Mouse (Mus musculus) intestine, embryonic 15.5 days (tissue): ENCODE data around the gene Bach2. TPM values are rescaled to one million over a fixed set of nuclear protein-coding genes. Genes with fewer than 3 reads are reported as not detected.

ENCODE experiments used
- ATAC-seq: fragments of 200-750 bp; cut with Nextera tagmentation; 2 replicates; pipeline ENCODE4 v1.8.0; 2017; ENCODE audit warnings: moderate TSS enrichment, moderate library complexity
- H3K27ac ChIP-seq: fragments of 300-500 bp; sonication (generic); 2 replicates; pipeline ENCODE4 v1.5.1; 2015; ENCODE audit warnings: mild to moderate bottlenecking, inconsistent platforms
- H3K27me3 ChIP-seq: fragments of 300-500 bp; sonication (generic); replicated peaks from 2 replicates; pipeline ENCODE4 v1.6.1; 2015; ENCODE audit warnings: inconsistent platforms
- H3K36me3 ChIP-seq: fragments of 300-500 bp; sonication (generic); 2 replicates; pipeline ENCODE4 v1.6.1; 2015; ENCODE audit warnings: inconsistent platforms
- H3K4me1 ChIP-seq: fragments of 300-500 bp; sonication (generic); replicated peaks from 2 replicates; pipeline ENCODE4 v1.6.1; 2015; ENCODE audit warnings: inconsistent platforms
- H3K4me2 ChIP-seq: fragments of 300-500 bp; sonication (generic); replicated peaks from 2 replicates; pipeline ENCODE4 v1.6.1; 2015; ENCODE audit warnings: mild to moderate bottlenecking, inconsistent platforms
- H3K4me3 ChIP-seq: fragments of 300-500 bp; sonication (generic); replicated peaks from 2 replicates; pipeline ENCODE4 v1.5.1; 2015; ENCODE audit warnings: inconsistent platforms
- H3K9ac ChIP-seq: fragments of 300-500 bp; sonication (generic); 2 replicates; pipeline ENCODE4 v1.6.1; 2015; ENCODE audit warnings: inconsistent platforms
- H3K9me3 ChIP-seq: fragments of 300-500 bp; sonication (generic); 2 replicates; pipeline ENCODE4 v1.6.1; 2016; ENCODE audit warnings: inconsistent platforms
- WGBS: fragments of 180-500 bp; shearing (Covaris S2); methylation state at CpG from one replicate; pipeline ENCODE4 v1.1.7; 2015; 5-methylcytosine and 5-hydroxymethylcytosine counted together
- polyA plus RNA-seq: library from polyadenylated mRNA; unstranded; fragments of >200 nt; fragmentation: Nextera tagmentation; extraction: Ambion mirVana; gene quantifications from 2 replicates; pipeline ENCODE4 v1.2.1, GENCODE M21; 2015

The Bach2 gene
- polyA plus RNA-seq, 1 experiment from 2014 or later = 4.7 TPM

- H3K9me3 ChIP-seq = no peaks in the 10 kb centered on the region
- H3K4me2 ChIP-seq = no peak overlapping the region
- no peak overlapping the region for H3K4me3 ChIP-seq
- H3K4me1 ChIP-seq = no peaks in the 10 kb centered on the region
- no peak overlapping the region for H3K27ac ChIP-seq
- no peak for ATAC-seq
- H3K9ac ChIP-seq = no peak overlapping the region
- H3K36me3 ChIP-seq = no peaks in the 10 kb centered on the region
- H3K27me3 ChIP-seq = no peaks in the 10 kb centered on the region
- WGBS = 92% methylated on average over 8 of the region's 8 CpGs
These were observed 183.0 kb downstream of the Bach2 start for GRCm38 (mm10) chr4:32421570-32421969.

- no peak overlapping the region for H3K27ac ChIP-seq
- H3K4me1 ChIP-seq = no peaks in the 10 kb centered on the region
- ATAC-seq = no peak
- no peak overlapping the region for H3K4me3 ChIP-seq
- H3K9me3 ChIP-seq = no peaks in the 10 kb centered on the region
- WGBS = 93% methylated on average over 4 of the region's 4 CpGs
- H3K9ac ChIP-seq = no peak overlapping the region
- H3K4me2 ChIP-seq = no peak overlapping the region
- no peaks in the 10 kb centered on the region for H3K36me3 ChIP-seq
- no peaks in the 10 kb centered on the region for H3K27me3 ChIP-seq
These were observed 183.8 kb downstream of the Bach2 start for GRCm38 (mm10) chr4:32422427-32422826.

DNA sequence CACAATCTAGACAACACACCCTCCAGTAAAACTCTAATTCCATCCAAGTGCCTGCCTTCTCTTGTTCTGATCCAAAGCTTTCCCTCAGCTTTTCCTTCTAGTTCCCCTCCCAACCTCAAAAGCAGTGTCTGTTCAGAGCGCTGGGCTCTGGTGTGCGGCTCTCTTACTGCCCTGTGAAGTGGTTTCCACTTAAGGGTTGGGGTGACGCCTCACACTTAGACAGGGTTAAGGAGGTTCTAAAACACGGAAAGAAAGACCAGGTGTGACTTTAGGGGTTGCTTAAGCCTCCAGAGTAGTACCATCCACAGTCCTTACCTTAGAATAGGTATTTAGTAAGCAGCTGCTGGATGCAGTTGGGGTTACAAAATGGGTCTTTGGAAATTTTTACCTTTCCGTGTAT, 185.1 kb downstream of the Bach2 start:
- H3K4me3 ChIP-seq = no peak overlapping the region
- H3K36me3 ChIP-seq = no peaks in the 10 kb centered on the region
- no peak for ATAC-seq
- H3K4me1 ChIP-seq = no peaks in the 10 kb centered on the region
- H3K9ac ChIP-seq = no peak overlapping the region
- H3K9me3 ChIP-seq = no peaks in the 10 kb centered on the region
- 75% methylated on average over 5 of the region's 5 CpGs for WGBS
- no peak overlapping the region for H3K27ac ChIP-seq
- H3K4me2 ChIP-seq = no peak overlapping the region
- no peaks in the 10 kb centered on the region for H3K27me3 ChIP-seq

DNA sequence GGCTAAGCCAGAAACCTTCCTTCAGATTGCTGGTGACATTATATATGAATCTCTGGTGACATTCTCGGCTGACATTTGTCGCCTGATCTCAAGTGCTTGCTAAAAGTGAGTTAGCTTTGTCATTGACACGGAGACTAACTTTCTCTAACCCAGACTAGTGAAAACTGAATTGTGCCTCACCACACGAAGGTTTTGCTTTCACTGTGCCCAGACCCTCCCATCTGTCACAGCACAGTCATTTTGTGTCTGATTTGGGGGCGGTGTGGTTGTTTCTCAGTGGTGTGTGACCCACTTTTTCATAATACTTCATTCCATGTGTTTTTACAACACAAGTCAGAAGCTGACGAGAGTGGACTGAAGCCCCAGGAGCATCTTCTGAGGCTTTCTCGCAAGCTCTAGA, 185.8 kb downstream of the Bach2 start:
- Histone ChIP-seq H3K36me3 (no peaks in the 10 kb centered on the region), H3K4me3 (no peak overlapping the region), H3K27me3 (no peaks in the 10 kb centered on the region), H3K9me3 (no peaks in the 10 kb centered on the region), H3K4me2 (no peak overlapping the region), H3K4me1 (no peaks in the 10 kb centered on the region), H3K27ac (no peak overlapping the region), H3K9ac (no peak overlapping the region)
- ATAC-seq = no peak
- 88% methylated on average over 7 of the region's 7 CpGs for WGBS

DNA sequence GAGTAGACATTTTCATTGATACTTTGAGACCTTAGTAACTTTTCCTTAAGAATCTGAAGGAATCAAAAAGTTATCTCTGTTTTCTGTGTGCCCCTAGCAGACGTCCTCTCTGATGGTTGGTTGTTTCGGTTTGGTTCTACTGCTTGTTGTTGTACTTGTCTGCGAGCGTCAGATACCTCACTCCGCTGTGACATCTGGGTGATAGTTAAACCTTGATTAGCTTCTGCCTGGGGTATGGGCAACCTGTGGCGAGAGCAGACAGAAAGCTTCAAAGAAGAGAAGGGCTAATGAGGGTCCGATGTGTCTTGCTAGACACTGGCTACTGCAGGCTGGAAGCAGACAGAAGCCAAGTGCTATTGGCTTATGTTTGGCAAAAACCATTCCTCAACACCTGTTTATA, 186.5 kb downstream of the Bach2 start:
- H3K27ac ChIP-seq = no peak overlapping the region
- H3K4me1 ChIP-seq = no peaks in the 10 kb centered on the region
- ATAC-seq = no peak
- H3K9ac ChIP-seq = no peak overlapping the region
- H3K27me3 ChIP-seq = no peaks in the 10 kb centered on the region
- H3K9me3 ChIP-seq = no peaks in the 10 kb centered on the region
- H3K4me2 ChIP-seq = no peak overlapping the region
- no peak overlapping the region for H3K4me3 ChIP-seq
- WGBS = 93% methylated on average over 7 of the region's 7 CpGs
- H3K36me3 ChIP-seq = no peaks in the 10 kb centered on the region

GRCm38 (mm10) chr4:32425641-32426040, 187.0 kb downstream of the Bach2 start:
- H3K36me3 ChIP-seq = no peaks in the 10 kb centered on the region
- no peaks in the 10 kb centered on the region for H3K9me3 ChIP-seq
- H3K4me3 ChIP-seq = no peak overlapping the region
- no peak overlapping the region for H3K4me2 ChIP-seq
- no peaks in the 10 kb centered on the region for H3K4me1 ChIP-seq
- 93% methylated on average over 3 of the region's 3 CpGs for WGBS
- H3K27ac ChIP-seq = no peak overlapping the region
- H3K9ac ChIP-seq = no peak overlapping the region
- H3K27me3 ChIP-seq = no peaks in the 10 kb centered on the region
- no peak for ATAC-seq

GRCm38 (mm10) chr4:32426779-32427577, 188.4 kb downstream of the Bach2 start:
- H3K9me3 ChIP-seq = no peaks in the 10 kb centered on the region
- H3K4me1 ChIP-seq = no peaks in the 10 kb centered on the region
- no peak overlapping the region for H3K4me2 ChIP-seq
- H3K27me3 ChIP-seq = no peaks in the 10 kb centered on the region
- H3K36me3 ChIP-seq = no peaks in the 10 kb centered on the region
- no peak overlapping the region for H3K9ac ChIP-seq
- no peak overlapping the region for H3K4me3 ChIP-seq
- H3K27ac ChIP-seq = no peak overlapping the region
- WGBS = 86% methylated on average over 27 of the region's 27 CpGs
- ATAC-seq = no peak

GRCm38 (mm10) chr4:32428738-32429137, 190.1 kb downstream of the Bach2 start:
- Histone ChIP-seq H3K27me3 (no peaks in the 10 kb centered on the region), H3K9me3 (no peaks in the 10 kb centered on the region), H3K4me2 (no peak overlapping the region), H3K36me3 (no peaks in the 10 kb centered on the region), H3K9ac (no peak overlapping the region), H3K4me3 (no peak overlapping the region), H3K4me1 (no peaks in the 10 kb centered on the region), H3K27ac (no peak overlapping the region)
- WGBS = 82% methylated on average over 9 of the region's 9 CpGs
- ATAC-seq = no peak

GRCm38 (mm10) chr4:32430136-32430535, 191.5 kb downstream of the Bach2 start:
- Histone ChIP-seq H3K36me3 (no peaks in the 10 kb centered on the region), H3K27ac (no peak overlapping the region), H3K9ac (no peak overlapping the region), H3K4me2 (no peak overlapping the region), H3K9me3 (no peaks in the 10 kb centered on the region), H3K27me3 (no peaks in the 10 kb centered on the region), H3K4me1 (no peaks in the 10 kb centered on the region), H3K4me3 (no peak overlapping the region)
- ATAC-seq = no peak
- WGBS = 83% methylated on average over 11 of the region's 11 CpGs

DNA sequence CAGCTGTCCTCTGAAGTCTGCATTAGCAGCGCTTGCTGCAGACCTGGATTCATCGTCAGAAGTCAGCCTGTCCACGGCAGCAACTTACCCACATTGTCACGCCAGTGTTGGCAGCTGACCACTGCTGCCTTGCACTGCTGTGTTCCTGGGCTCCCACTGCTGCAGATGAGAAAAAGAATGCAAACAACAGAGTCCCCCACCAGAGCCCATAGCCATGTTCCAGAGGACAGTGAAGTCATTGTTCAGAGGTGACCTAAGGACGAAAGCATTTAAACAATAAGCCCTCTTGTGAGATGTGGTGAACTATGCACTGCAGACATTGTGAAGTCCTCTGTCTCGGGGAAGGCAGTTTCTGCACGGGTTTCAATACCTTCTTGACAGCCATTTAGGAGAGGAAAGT, 192.4 kb downstream of the Bach2 start:
- ATAC-seq = peak; percentile 66
- Histone ChIP-seq H3K4me2 (no peak overlapping the region), H3K9me3 (no peaks in the 10 kb centered on the region), H3K4me1 (no peaks in the 10 kb centered on the region), H3K4me3 (no peak overlapping the region), H3K9ac (no peak overlapping the region), H3K36me3 (no peaks in the 10 kb centered on the region), H3K27me3 (no peaks in the 10 kb centered on the region), H3K27ac (no peak overlapping the region)
- WGBS = 52% methylated on average over 7 of the region's 7 CpGs

DNA sequence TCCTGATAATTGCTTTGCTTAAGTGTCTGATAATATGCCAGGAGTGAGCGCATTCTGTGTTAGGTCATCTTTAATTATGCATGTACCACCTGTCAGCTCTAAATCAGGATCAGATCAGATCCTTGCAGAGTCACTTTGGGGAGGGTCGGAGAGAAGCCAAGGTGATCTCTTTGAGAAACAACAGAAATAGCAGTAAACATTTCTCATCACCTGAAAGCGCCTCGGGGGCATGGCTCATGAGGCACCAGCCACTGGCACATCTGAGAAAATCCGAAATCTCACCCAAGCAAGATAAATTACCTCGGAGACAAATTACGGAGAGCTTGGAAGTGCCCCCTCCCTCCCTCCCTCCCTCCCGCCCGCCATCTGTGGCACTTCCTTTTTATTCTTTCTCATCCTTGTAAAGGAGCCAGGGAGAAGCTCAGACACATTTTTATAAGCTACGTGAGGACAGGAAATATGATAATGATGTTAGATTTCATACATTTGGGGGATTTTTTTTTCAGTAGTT, 193.7 kb downstream of the Bach2 start:
- Histone ChIP-seq H3K4me1 (no peaks in the 10 kb centered on the region), H3K36me3 (no peaks in the 10 kb centered on the region), H3K9me3 (no peaks in the 10 kb centered on the region), H3K9ac (no peak overlapping the region), H3K27ac (no peak overlapping the region), H3K27me3 (no peaks in the 10 kb centered on the region), H3K4me3 (no peak overlapping the region), H3K4me2 (no peak overlapping the region)
- no peak for ATAC-seq
- 40% methylated on average over 10 of the region's 10 CpGs for WGBS

GRCm38 (mm10) chr4:32432945-32433344, 194.3 kb downstream of the Bach2 start:
- no peak for ATAC-seq
- H3K27me3 ChIP-seq = no peaks in the 10 kb centered on the region
- 74% methylated on average over 6 of the region's 6 CpGs for WGBS

GRCm38 (mm10) chr4:32434612-32435011, 196.0 kb downstream of the Bach2 start:
- WGBS = 74% methylated on average over 1 of the region's 1 CpGs
- Histone ChIP-seq H3K9ac (no peak overlapping the region), H3K27ac (no peak overlapping the region), H3K27me3 (no peaks in the 10 kb centered on the region), H3K36me3 (no peaks in the 10 kb centered on the region), H3K4me2 (no peak overlapping the region), H3K4me3 (no peak overlapping the region), H3K4me1 (no peaks in the 10 kb centered on the region), H3K9me3 (no peaks in the 10 kb centered on the region)
- no peak for ATAC-seq

More at GRCm38 (mm10) chr4:32432945-32433344, 194.3 kb downstream of the Bach2 start:
- H3K4me3 ChIP-seq = no peak overlapping the region
- no peak overlapping the region for H3K4me2 ChIP-seq
- H3K9ac ChIP-seq = no peak overlapping the region
- no peaks in the 10 kb centered on the region for H3K36me3 ChIP-seq
- no peaks in the 10 kb centered on the region for H3K4me1 ChIP-seq
- H3K9me3 ChIP-seq = no peaks in the 10 kb centered on the region
- no peak overlapping the region for H3K27ac ChIP-seq
